In the genomic region with DNA sequence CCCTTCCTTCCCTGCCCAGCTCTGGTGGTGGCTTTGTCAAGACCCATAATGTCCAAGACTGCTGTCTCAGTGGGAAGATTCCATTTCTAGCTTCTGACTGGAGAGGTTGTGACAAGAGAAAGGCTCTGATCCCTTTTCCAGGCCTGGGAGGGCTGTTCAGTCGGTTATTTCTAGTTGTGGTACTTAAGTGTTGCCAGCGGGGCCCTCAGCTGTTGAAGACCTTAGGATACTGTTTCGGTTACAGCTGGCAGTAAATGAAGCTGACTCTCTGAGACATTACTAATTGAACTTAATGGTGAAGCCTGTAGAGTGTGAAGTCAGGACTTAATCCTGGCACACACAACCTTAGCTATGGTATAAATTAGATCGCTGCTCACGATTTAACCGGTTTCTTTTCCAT, we compare ENCODE assay signal across 31 mouse cellular contexts. TPM values are rescaled to one million over a fixed set of nuclear protein-coding genes. Genes with fewer than 3 reads are reported as not detected.
DNase-seq lines count a peak whose midpoint lies in the region; ATAC-seq lines count a peak whose summit lies in the region.
"Had no signal": no experiment of that assay in that cellular context is flagged by ENCODE, and none has a peak within 500 bp of the region (broad histone marks: within the 10 kb centered on the region; RNA-seq: fewer than 3 reads in every experiment).

No protein-coding gene starts in this region.

- WGBS in heart, embryonic 14.5 days: 55% methylated on average over 6 of the region's 6 CpGs
- WGBS in midbrain, embryonic 11.5 days: 85% methylated on average over 6 of the region's 6 CpGs
- WGBS in midbrain, embryonic 10.5 days: 92% methylated on average over 6 of the region's 6 CpGs

- H3K36me3 ChIP-seq in heart, embryonic 14.5 days (ENCODE audit: control insufficient read depth, insufficient read depth, low read length): peaks cover 54% of the 10 kb centered on the region
- H3K36me3 ChIP-seq in midbrain, embryonic 11.5 days (ENCODE audit: control insufficient read depth, insufficient read depth, low read length): peaks cover 1% of the 10 kb centered on the region; the same call in 1 of the 2 replicates
- H3K36me3 ChIP-seq in midbrain, embryonic 10.5 days: peaks cover 80% of the 10 kb centered on the region
- H3K36me3 ChIP-seq: stomach, embryonic 15.5 days had no signal

- peak; percentile 27 to 35 for DNase-seq in gastrocnemius, adult 8-10 months (ENCODE audit: low spot score in 2 of 2)
- DNase-seq in gastrocnemius, postnatal 10 days: no peak
- DNase-seq in heart, adult 9 months (ENCODE audit: low spot score in 2 of 2): no peak
- DNase-seq in midbrain, embryonic 11.5 days (ENCODE audit: low spot score, missing footprints): peak; percentile 76
- no peak for DNase-seq in midbrain, embryonic 10.5 days (ENCODE audit: low spot score)
- no peak for DNase-seq in right cerebral cortex, adult 18-20 months
- DNase-seq: adrenal gland, postnatal 14 days; cerebellum, adult 11 months; cerebellum, adult 9-10 months; cerebellum, postnatal 36 days; kidney, adult 2 months; layer of hippocampus, postnatal 36 days; left cerebral cortex, postnatal 4 days; liver, postnatal 0 days; lung, postnatal 36 days; right cerebral cortex, postnatal 14 days; thymus, postnatal 14 days had no signal

- H3K4me2 ChIP-seq in heart, embryonic 14.5 days (ENCODE audit: low read length): no peak overlapping the region
- H3K4me2 ChIP-seq in midbrain, embryonic 11.5 days: no peak overlapping the region
- H3K4me2 ChIP-seq: embryonic facial prominence, embryonic 12.5 days; forebrain, embryonic 15.5 days; intestine, embryonic 15.5 days; liver, embryonic 12.5 days; midbrain, embryonic 13.5 days; stomach, embryonic 15.5 days had no signal

- ATAC-seq in heart, embryonic 14.5 days (ENCODE audit: insufficient number of reproducible peaks, insufficient read depth, low FRiP score, low read depth): no peak
- ATAC-seq in midbrain, embryonic 11.5 days (ENCODE audit: low FRiP score): no peak
- ATAC-seq: CD4-positive, CD25-positive, alpha-beta regulatory T cell, adult 4 months; forebrain, embryonic 15.5 days; hindbrain, postnatal 0 days; intestine, embryonic 15.5 days; liver, embryonic 12.5 days; liver, postnatal 0 days; midbrain, embryonic 13.5 days had no signal

- peak overlapping the region; percentile 2; the same call in 1 of the 2 replicates for H3K9ac ChIP-seq in heart, embryonic 14.5 days (ENCODE audit: low read length)
- H3K9ac ChIP-seq in midbrain, embryonic 11.5 days (ENCODE audit: low read length): no peak overlapping the region
- H3K9ac ChIP-seq: embryonic facial prominence, embryonic 12.5 days; forebrain, embryonic 15.5 days; intestine, embryonic 15.5 days; liver, embryonic 12.5 days; liver, postnatal 0 days; midbrain, embryonic 13.5 days; stomach, embryonic 15.5 days had no signal

- H3K9me3 ChIP-seq in heart, embryonic 14.5 days (ENCODE audit: control insufficient read depth, low read length): no peaks in the 10 kb centered on the region
- H3K9me3 ChIP-seq in midbrain, embryonic 11.5 days (ENCODE audit: control insufficient read depth, low read length): no peaks in the 10 kb centered on the region
- no peaks in the 10 kb centered on the region for H3K9me3 ChIP-seq in midbrain, embryonic 10.5 days (replicated peaks)
- H3K9me3 ChIP-seq: embryonic facial prominence, embryonic 12.5 days; forebrain, embryonic 10.5 days; forebrain, embryonic 15.5 days; hindbrain, embryonic 10.5 days; intestine, embryonic 15.5 days; liver, embryonic 12.5 days; midbrain, embryonic 13.5 days; stomach, embryonic 15.5 days had no signal

- no peaks in the 10 kb centered on the region for H3K27me3 ChIP-seq in heart, embryonic 14.5 days (ENCODE audit: control insufficient read depth, insufficient read depth, low read length)
- H3K27me3 ChIP-seq in midbrain, embryonic 11.5 days (ENCODE audit: control insufficient read depth, insufficient read depth, low read length): no peaks in the 10 kb centered on the region
- no peaks in the 10 kb centered on the region for H3K27me3 ChIP-seq in midbrain, embryonic 10.5 days (ENCODE audit: low read depth, poor library complexity, severe bottlenecking)
- H3K27me3 ChIP-seq: embryonic facial prominence, embryonic 12.5 days; forebrain, embryonic 15.5 days; intestine, embryonic 15.5 days; liver, embryonic 12.5 days; midbrain, embryonic 13.5 days; stomach, embryonic 15.5 days had no signal

- H3K27ac ChIP-seq in heart, embryonic 14.5 days (replicated peaks in 1 of 2; ENCODE audit: control insufficient read depth in 1 of 2, insufficient read depth in 1 of 2, low read depth in 2 of 2, low read length in 2 of 2): peak overlapping the region; percentile 38 to 77
- no peak overlapping the region for H3K27ac ChIP-seq in midbrain, embryonic 11.5 days (ENCODE audit: low read depth, low read length)
- no peak overlapping the region for H3K27ac ChIP-seq in midbrain, embryonic 10.5 days (replicated peaks)
- H3K27ac ChIP-seq: embryonic facial prominence, embryonic 12.5 days; forebrain, embryonic 10.5 days; forebrain, embryonic 15.5 days; hindbrain, embryonic 10.5 days; hindbrain, postnatal 0 days; intestine, embryonic 15.5 days; liver, embryonic 12.5 days; midbrain, embryonic 13.5 days; stomach, embryonic 15.5 days had no signal

- H3K4me3 ChIP-seq in heart, embryonic 14.5 days (ENCODE audit: control insufficient read depth in 1 of 2, insufficient read depth in 1 of 2, low read depth in 1 of 2, low read length in 2 of 2): no peak overlapping the region
- H3K4me3 ChIP-seq in midbrain, embryonic 11.5 days (ENCODE audit: low read depth, low read length): no peak overlapping the region
- no peak overlapping the region for H3K4me3 ChIP-seq in midbrain, embryonic 10.5 days
- H3K4me3 ChIP-seq: embryonic facial prominence, embryonic 12.5 days; forebrain, embryonic 10.5 days; forebrain, embryonic 15.5 days; hindbrain, embryonic 10.5 days; intestine, embryonic 15.5 days; liver, embryonic 12.5 days; midbrain, embryonic 13.5 days; stomach, embryonic 15.5 days had no signal

- peaks cover 5 to 14% of the 10 kb centered on the region in 2 experiments; a peak in 3 of 4 replicates for H3K4me1 ChIP-seq in heart, embryonic 14.5 days (ENCODE audit: control insufficient read depth in 2 of 2, insufficient read depth in 2 of 2, low read length in 2 of 2)
- no peaks in the 10 kb centered on the region for H3K4me1 ChIP-seq in midbrain, embryonic 11.5 days (ENCODE audit: control insufficient read depth, insufficient read depth, low read length)
- H3K4me1 ChIP-seq in midbrain, embryonic 10.5 days: no peaks in the 10 kb centered on the region
- H3K4me1 ChIP-seq: embryonic facial prominence, embryonic 12.5 days; forebrain, embryonic 10.5 days; forebrain, embryonic 15.5 days; hindbrain, embryonic 10.5 days; intestine, embryonic 15.5 days; liver, embryonic 12.5 days; midbrain, embryonic 13.5 days; stomach, embryonic 15.5 days had no signal

RNA-seq across cellular contexts. Expression of a gene that starts 14.1 kb away (rescaled TPM):
- total RNA-seq in gastrocnemius, adult 8-10 months (2022): 10 to 100 TPM; 55.1 to 68.8 (median 65.2) TPM
- total RNA-seq in gastrocnemius, postnatal 10 days (2021): 100 to 1,000 TPM; 115 to 131 TPM
- polyA plus RNA-seq in heart, embryonic 14.5 days (2014; fragmentation: Nextera tagmentation; extraction: Ambion mirVana): 116 and 152 TPM in 2 replicates
- polyA plus RNA-seq in midbrain, embryonic 11.5 days (2014; fragmentation: Nextera tagmentation; extraction: Ambion mirVana): 41.5 and 43.0 TPM in 2 replicates
- 53.3 and 55.7 TPM in 2 replicates for polyA plus RNA-seq in midbrain, embryonic 10.5 days (2016; fragmentation: Nextera tagmentation; extraction: Ambion mirVana)

RNA-seq across cellular contexts. Expression of a gene that starts 34.5 kb away (rescaled TPM):
- total RNA-seq in gastrocnemius, adult 8-10 months (2022): not detected
- total RNA-seq in gastrocnemius, postnatal 10 days (2021): not detected
- polyA plus RNA-seq in heart, embryonic 14.5 days (2014; fragmentation: Nextera tagmentation; extraction: Ambion mirVana): 0.22 TPM in 1 of 2 replicates, not detected in the other
- 0.08 TPM in 1 of 2 replicates, not detected in the other for polyA plus RNA-seq in midbrain, embryonic 11.5 days (2014; fragmentation: Nextera tagmentation; extraction: Ambion mirVana)
- polyA plus RNA-seq in midbrain, embryonic 10.5 days (2016; fragmentation: Nextera tagmentation; extraction: Ambion mirVana): 0.07 and 0.09 TPM in 2 replicates
- total RNA-seq: layer of hippocampus, postnatal 36 days; left cerebral cortex, postnatal 4 days; megakaryocyte, adult 5-6 weeks had no signal
- polyA plus RNA-seq: CD4-positive, CD25-positive, alpha-beta regulatory T cell, adult 4 months; forebrain, embryonic 15.5 days; frontal cortex, adult 2 months; gonadal fat pad, adult 2 months; liver, embryonic 12.5 days; liver, postnatal 0 days; midbrain, embryonic 13.5 days had no signal

RNA-seq across cellular contexts. Expression of a gene that starts 56.2 kb away (rescaled TPM):
- 1 to 10 TPM; 6.9 to 7.6 (median 7.4) TPM for total RNA-seq in gastrocnemius, adult 8-10 months (2022)
- 1 to 10 TPM; 6.6 to 8.6 TPM for total RNA-seq in gastrocnemius, postnatal 10 days (2021)
- polyA plus RNA-seq in heart, embryonic 14.5 days (2014; fragmentation: Nextera tagmentation; extraction: Ambion mirVana): 24.9 and 26.0 TPM in 2 replicates
- 56.1 and 62.7 TPM in 2 replicates for polyA plus RNA-seq in midbrain, embryonic 11.5 days (2014; fragmentation: Nextera tagmentation; extraction: Ambion mirVana)
- polyA plus RNA-seq in midbrain, embryonic 10.5 days (2016; fragmentation: Nextera tagmentation; extraction: Ambion mirVana): 57.3 and 60.1 TPM in 2 replicates

Comparison
In these comparisons a context has a peak if more than half of its experiments do, and no peak if none do; other contexts are left out.
1. DNase-seq: peak in gastrocnemius, adult 8-10 months (2 of 2) and midbrain, embryonic 11.5 days (single experiment); none in gastrocnemius, postnatal 10 days (single experiment), heart, adult 9 months (0 of 2), midbrain, embryonic 10.5 days (single experiment) and right cerebral cortex, adult 18-20 months (single experiment).
2. H3K27ac ChIP-seq: peak in heart, embryonic 14.5 days (2 of 2); none in midbrain, embryonic 11.5 days (single experiment) and midbrain, embryonic 10.5 days (single experiment).